Comparison of ENCODE assay signal across 8 mouse cellular contexts in the genomic region with DNA sequence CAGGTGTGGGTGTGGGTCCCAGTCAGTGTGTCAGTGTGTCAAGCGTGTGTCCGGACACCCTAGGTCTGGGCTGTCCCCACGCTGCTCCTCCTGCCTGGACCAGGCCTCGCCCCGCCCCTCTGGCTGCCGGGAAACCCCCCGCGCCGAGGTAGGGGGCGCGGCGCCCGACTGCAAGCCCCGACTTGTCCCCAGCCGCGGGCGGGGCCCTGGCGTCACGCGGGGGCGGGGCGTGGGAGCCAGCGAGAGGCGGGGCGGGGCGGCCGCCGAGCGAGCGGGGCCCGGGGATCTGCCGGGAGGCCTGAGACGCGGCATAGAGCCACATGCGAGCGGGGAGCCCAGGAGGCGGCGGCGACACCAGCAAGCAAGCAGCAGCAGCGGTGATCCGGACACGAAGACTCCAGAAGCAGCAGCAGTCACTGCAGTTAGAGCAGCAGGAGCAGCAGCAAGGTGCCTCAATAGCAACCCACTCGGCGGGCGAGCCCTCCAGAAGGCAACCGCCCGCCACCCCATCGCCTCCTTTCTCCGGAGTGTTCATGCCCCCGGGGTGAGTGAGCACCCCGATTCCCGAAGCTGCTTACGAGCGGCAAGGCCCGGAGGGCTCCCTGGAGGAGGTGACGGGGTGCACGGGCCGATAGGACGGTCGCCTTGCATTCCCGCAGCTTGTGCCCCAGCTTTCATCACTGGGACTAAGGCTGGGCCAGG. TPM values are rescaled to one million over a fixed set of nuclear protein-coding genes. Genes with fewer than 3 reads are reported as not detected.
DNase-seq lines count a peak whose midpoint lies in the region; ATAC-seq and TF ChIP-seq lines count a peak whose summit lies in the region.

No protein-coding gene starts in this region.

- peaks cover 12% of the 10 kb centered on the region for H3K36me3 ChIP-seq in G1E (replicated peaks)
- H3K36me3 ChIP-seq in forebrain, embryonic 15.5 days, result no peaks in the 10 kb centered on the region
- H3K36me3 ChIP-seq in lung, postnatal 0 days (ENCODE audit: insufficient read depth, low read length), result no peaks in the 10 kb centered on the region

- peak overlapping the region; percentile 46 for H3K9ac ChIP-seq in forebrain, embryonic 15.5 days (replicated peaks)
- H3K9ac ChIP-seq in lung, postnatal 0 days (replicated peaks; ENCODE audit: low read depth), result peak overlapping the region; percentile 51

- intact Hi-C loops in heart, postnatal 25 days (cut with DNase I), result loop anchor here (2.0 kb wide), 1 partner anchor 13 kb away; no protein-coding TSS in a partner anchor

- H3K27ac ChIP-seq in forebrain, embryonic 15.5 days (replicated peaks), result peak overlapping the region; percentile 57
- H3K27ac ChIP-seq in layer of hippocampus, adult 2 months, result peak overlapping the region; percentile 85
- peak overlapping the region; percentile 99 for H3K27ac ChIP-seq in lung, postnatal 0 days (ENCODE audit: low read length)

- H3K4me3 ChIP-seq in G1E (ENCODE audit: low read depth, low read length), result peak overlapping the region; percentile 93
- peak overlapping the region; percentile 50 for H3K4me3 ChIP-seq in forebrain, embryonic 15.5 days
- H3K4me3 ChIP-seq in layer of hippocampus, adult 2 months, result peak overlapping the region; percentile 70
- peak overlapping the region; percentile 80 for H3K4me3 ChIP-seq in lung, postnatal 0 days (ENCODE audit: low read depth, low read length)

- WGBS in forebrain, embryonic 15.5 days, result 1% methylated on average over 55 of the region's 61 CpGs
- 1% methylated on average over 43 of the region's 61 CpGs for WGBS in lung, postnatal 0 days

- no peaks in the 10 kb centered on the region for H3K9me3 ChIP-seq in G1E (replicated peaks)
- H3K9me3 ChIP-seq in forebrain, embryonic 15.5 days, result no peaks in the 10 kb centered on the region
- no peaks in the 10 kb centered on the region for H3K9me3 ChIP-seq in lung, postnatal 0 days (ENCODE audit: low read length)

- peak overlapping the region; percentile 82 for H3K4me2 ChIP-seq in forebrain, embryonic 15.5 days (replicated peaks)
- H3K4me2 ChIP-seq in lung, postnatal 0 days (replicated peaks; ENCODE audit: low read depth, low read length), result peak overlapping the region; percentile 88

- DNase-seq in G1E (ENCODE audit: low spot score), result peak; percentile 76
- DNase-seq in cerebellum, adult 11-12 months, result peak; percentile 91
- peak; percentile 88 for DNase-seq in heart, postnatal 25 days (ENCODE audit: low spot score)
- DNase-seq in layer of hippocampus, adult 2 months (ENCODE audit: low spot score in 2 of 2), result peak; percentile 85
- peak; percentile 88 for DNase-seq in lung, postnatal 0 days (ENCODE audit: low spot score)
- DNase-seq in ovary, adult 18-20 months (ENCODE audit: low spot score), result peak; percentile 77
- DNase-seq in thymus, postnatal 14 days, result peak; percentile 97

- no peak for TF ChIP-seq EP300 in lung, postnatal 0 days (IDR thresholded peaks at IDR 0.05)

- no peaks in the 10 kb centered on the region for H3K27me3 ChIP-seq in G1E (ENCODE audit: insufficient read depth, low read length)
- H3K27me3 ChIP-seq in forebrain, embryonic 15.5 days, result peaks cover 11% of the 10 kb centered on the region
- H3K27me3 ChIP-seq in lung, postnatal 0 days (replicated peaks; ENCODE audit: insufficient read depth, low read length), result no peaks in the 10 kb centered on the region

- peaks cover 62% of the 10 kb centered on the region for H3K4me1 ChIP-seq in G1E (ENCODE audit: insufficient read depth, low read depth, low read length)
- peaks cover 53% of the 10 kb centered on the region for H3K4me1 ChIP-seq in forebrain, embryonic 15.5 days
- peaks cover 12% of the 10 kb centered on the region; the same call in 1 of the 2 replicates for H3K4me1 ChIP-seq in lung, postnatal 0 days (ENCODE audit: insufficient read depth, low read depth, low read length)

- no peak for TF ChIP-seq CTCF in G1E (IDR thresholded peaks at IDR 0.05; ENCODE audit: low read depth, low read length)
- no peak for TF ChIP-seq CTCF in layer of hippocampus, adult 2 months (conservative IDR thresholded peaks at IDR 0.05)
- no peak for TF ChIP-seq CTCF in lung, postnatal 0 days (IDR thresholded peaks at IDR 0.05)

- 0 out of 2 replicates have a peak, but pooled peaks have one; percentile 17 for ATAC-seq in G1E (ENCODE audit: extremely low read depth, insufficient number of reproducible peaks, low FRiP score, poor library complexity, severe bottlenecking)
- ATAC-seq in forebrain, embryonic 15.5 days (replicated peaks), result peak; percentile 27
- peak; percentile 59 for ATAC-seq in lung, postnatal 0 days

RNA-seq across cellular contexts. Expression of gene Bbc3, which starts 1.3 kb away (rescaled TPM):
- total RNA-seq in G1E (2014; fragmentation: Nextera tagmentation) (10.2 and 15.8 TPM in 2 replicates), G1E (2017) (9.0 and 16.3 TPM in 2 replicates)
- polyA plus RNA-seq in G1E (2012), result 209 and 355 TPM in 2 replicates
- polyA plus RNA-seq in forebrain, embryonic 15.5 days (2015; fragmentation: Nextera tagmentation; extraction: Ambion mirVana), result 16.7 and 18.5 TPM in 2 replicates
- 1 to 10 TPM; 3.7 to 4.7 TPM for total RNA-seq in heart, postnatal 25 days (2021)
- 10 to 100 TPM; 12.5 to 14.9 TPM for total RNA-seq in layer of hippocampus, adult 2 months (2021)
- 30.0 and 31.1 TPM in 2 replicates for polyA plus RNA-seq in lung, postnatal 0 days (2015; fragmentation: Nextera tagmentation; extraction: Ambion mirVana)

RNA-seq across cellular contexts. Expression of gene Ccdc9, which starts 22.9 kb away (rescaled TPM):
- total RNA-seq in G1E (2014; fragmentation: Nextera tagmentation) (8.1 and 16.6 TPM in 2 replicates), G1E (2017) (58.0 and 66.0 TPM in 2 replicates)
- polyA plus RNA-seq in G1E (2012), result 133 and 136 TPM in 2 replicates
- 31.1 and 35.5 TPM in 2 replicates for polyA plus RNA-seq in forebrain, embryonic 15.5 days (2015; fragmentation: Nextera tagmentation; extraction: Ambion mirVana)
- total RNA-seq in heart, postnatal 25 days (2021), result 10 to 100 TPM; 30.7 to 35.3 TPM
- 10 to 100 TPM; 79.7 to 81.0 TPM for total RNA-seq in layer of hippocampus, adult 2 months (2021)
- 15.9 and 18.3 TPM in 2 replicates for polyA plus RNA-seq in lung, postnatal 0 days (2015; fragmentation: Nextera tagmentation; extraction: Ambion mirVana)

RNA-seq across cellular contexts. Expression of gene Inafm1, which starts 36.1 kb away (rescaled TPM):
- total RNA-seq in G1E (2014; fragmentation: Nextera tagmentation) (3.5 and 4.1 TPM in 2 replicates), G1E (2017) (18.8 and 23.1 TPM in 2 replicates)
- polyA plus RNA-seq in G1E (2012), result 92.0 and 140 TPM in 2 replicates
- 27.0 and 27.5 TPM in 2 replicates for polyA plus RNA-seq in forebrain, embryonic 15.5 days (2015; fragmentation: Nextera tagmentation; extraction: Ambion mirVana)
- total RNA-seq in heart, postnatal 25 days (2021), result 10 to 100 TPM; 13.7 to 15.0 TPM
- total RNA-seq in layer of hippocampus, adult 2 months (2021), result 10 to 100 TPM; 32.0 to 35.5 TPM
- 18.9 and 20.1 TPM in 2 replicates for polyA plus RNA-seq in lung, postnatal 0 days (2015; fragmentation: Nextera tagmentation; extraction: Ambion mirVana)

RNA-seq across cellular contexts. Expression of gene C5ar1, which starts 50.1 kb away (rescaled TPM):
- total RNA-seq in G1E (2014; fragmentation: Nextera tagmentation) (not detected in 2 replicates), G1E (2017) (0.16 and 0.64 TPM in 2 replicates)
- not detected in 2 replicates for polyA plus RNA-seq in G1E (2012)
- 1.1 and 1.3 TPM in 2 replicates for polyA plus RNA-seq in forebrain, embryonic 15.5 days (2015; fragmentation: Nextera tagmentation; extraction: Ambion mirVana)
- total RNA-seq in heart, postnatal 25 days (2021), result 1 to 10 TPM; 5.1 to 6.5 TPM
- total RNA-seq in layer of hippocampus, adult 2 months (2021), result 1 to 10 TPM in 1 of 2 experiments, under 1 TPM in 1; 0.90 to 2.6 TPM
- 11.8 and 13.3 TPM in 2 replicates for polyA plus RNA-seq in lung, postnatal 0 days (2015; fragmentation: Nextera tagmentation; extraction: Ambion mirVana)

Comparison
In these comparisons a context has a peak if more than half of its experiments do, and no peak if none do; other contexts are left out.
1. Peak in every context shown above with its lines: DNase-seq, ATAC-seq, H3K4me3 ChIP-seq and H3K27ac ChIP-seq.